Mouse (Mus musculus) ES-Bruce4 (cell line): ENCODE data around the gene Acd.

Source experiments
- CTCF ChIP-seq: IDR thresholded peaks from one replicate; pipeline ENCODE4 v1.8.1; 2011; ENCODE audit warnings: low read depth, low read length
- EP300 ChIP-seq: IDR thresholded peaks from 2 replicates; pipeline ENCODE4 v1.6.1; 2011; ENCODE audit warnings: low read depth, low read length; ENCODE audit not compliant: insufficient read depth
- POLR2A ChIP-seq: IDR thresholded peaks from one replicate; pipeline ENCODE4 v1.8.1; 2011; ENCODE audit warnings: low read length; ENCODE audit not compliant: insufficient read depth

GRCm38 (mm10) chr8:105687512-105687911 lies 13.4 kb downstream of the Acd start:
- TF ChIP-seq EP300 (no peak), POLR2A (no peak), CTCF (no peak)
